Mouse (Mus musculus) layer of hippocampus, adult 9-11 months (tissue): ENCODE measurements at regions not wholly inside any gene's neighbourhood (a gene's known extent, or its start where the extent isn't known, plus 50 kb on each side); places are given as distances from the start of the nearest gene placed in this dataset.
A peak's percentile ranks its signal among the peaks of the same experiment; 100 is the strongest.

Experiments used
- DNase-seq: peaks from one replicate; pipeline ENCODE4 v3.0.0; 2022

GRCm38 (mm10) chr3:147966827-147967226 is 1023.5 kb downstream of the Adgrl2 start:
- no peak for DNase-seq

GRCm38 (mm10) chr3:147966379-147966778 is 1024.0 kb downstream of the Adgrl2 start:
- DNase-seq, result no peak

- no peak for DNase-seq
These were observed 1026.5 kb downstream of the Adgrl2 start for GRCm38 (mm10) chr3:147963698-147964476.

- no peak for DNase-seq
These were observed 1042.2 kb downstream of the Adgrl2 start for GRCm38 (mm10) chr3:147948041-147948592.

DNA sequence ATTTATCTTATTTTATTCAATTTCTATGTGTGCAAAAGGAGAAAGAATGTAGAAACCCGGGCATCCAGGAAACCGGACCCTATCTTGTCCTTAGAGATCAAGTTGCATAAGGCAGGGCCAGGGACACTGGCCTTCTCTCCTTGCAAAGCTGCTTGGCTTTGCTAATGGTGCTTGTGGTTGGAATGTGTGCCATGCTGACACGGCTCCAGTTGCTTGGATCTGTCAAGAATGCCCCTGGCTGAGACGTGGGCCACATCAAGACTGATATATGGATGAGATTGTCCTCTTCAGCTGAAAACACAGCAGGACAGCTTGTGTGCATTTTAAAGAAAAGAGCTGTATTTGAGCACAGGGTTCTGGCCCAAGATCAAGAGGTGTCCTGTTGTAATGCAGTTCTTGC is 1047.0 kb downstream of the Adgrl2 start:
- DNase-seq, result no peak

- peak; percentile 7 for DNase-seq
These were observed 1059.5 kb downstream of the Adgrl2 start for GRCm38 (mm10) chr3:147930811-147931251.

DNA sequence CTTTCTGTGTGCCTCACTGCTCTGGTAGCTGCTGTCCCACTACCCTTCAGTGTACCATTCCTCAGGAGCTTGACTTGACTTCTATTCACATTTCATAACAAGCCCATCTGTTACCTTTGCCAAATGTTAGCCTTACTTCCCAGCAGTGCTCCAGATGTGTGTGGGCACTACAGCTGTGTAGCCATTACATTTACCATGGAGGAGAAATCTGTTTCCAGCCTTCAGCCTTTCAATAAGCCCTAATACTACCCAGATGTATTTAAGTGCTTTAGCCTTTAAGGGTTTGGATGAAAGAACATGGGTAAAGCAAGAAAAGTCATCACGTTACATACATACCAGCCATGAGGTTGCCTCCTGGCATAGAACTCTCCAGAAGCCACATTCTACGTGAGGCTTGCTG is 1068.0 kb downstream of the Ttll7 start:
- no peak for DNase-seq

GRCm38 (mm10) chr3:147919701-147920100 is 1067.5 kb downstream of the Ttll7 start:
- no peak for DNase-seq

- no peak for DNase-seq
These were observed 1067.0 kb downstream of the Ttll7 start for GRCm38 (mm10) chr3:147919146-147919545.

DNA sequence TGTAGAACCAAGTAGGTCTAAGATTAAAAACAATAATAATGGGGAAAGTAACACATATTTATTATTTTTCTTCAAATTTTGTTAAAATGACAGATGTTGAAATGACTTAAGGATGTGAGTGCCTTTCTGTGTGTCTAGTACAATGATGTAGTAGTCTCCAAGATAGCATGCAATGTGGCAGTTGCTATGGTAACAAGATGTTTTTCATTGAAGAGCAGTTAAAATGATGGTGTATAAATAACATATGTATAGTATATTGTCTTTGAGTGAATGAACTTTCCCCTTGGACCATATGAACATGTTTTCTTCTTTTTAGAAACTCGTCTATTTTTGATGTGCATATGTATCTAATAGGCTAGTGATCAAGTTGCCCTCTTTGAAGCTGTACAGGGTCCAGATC is 1044.6 kb downstream of the Ttll7 start:
- no peak for DNase-seq

GRCm38 (mm10) chr3:147891682-147892081 is 1039.5 kb downstream of the Ttll7 start:
- no peak for DNase-seq

DNA sequence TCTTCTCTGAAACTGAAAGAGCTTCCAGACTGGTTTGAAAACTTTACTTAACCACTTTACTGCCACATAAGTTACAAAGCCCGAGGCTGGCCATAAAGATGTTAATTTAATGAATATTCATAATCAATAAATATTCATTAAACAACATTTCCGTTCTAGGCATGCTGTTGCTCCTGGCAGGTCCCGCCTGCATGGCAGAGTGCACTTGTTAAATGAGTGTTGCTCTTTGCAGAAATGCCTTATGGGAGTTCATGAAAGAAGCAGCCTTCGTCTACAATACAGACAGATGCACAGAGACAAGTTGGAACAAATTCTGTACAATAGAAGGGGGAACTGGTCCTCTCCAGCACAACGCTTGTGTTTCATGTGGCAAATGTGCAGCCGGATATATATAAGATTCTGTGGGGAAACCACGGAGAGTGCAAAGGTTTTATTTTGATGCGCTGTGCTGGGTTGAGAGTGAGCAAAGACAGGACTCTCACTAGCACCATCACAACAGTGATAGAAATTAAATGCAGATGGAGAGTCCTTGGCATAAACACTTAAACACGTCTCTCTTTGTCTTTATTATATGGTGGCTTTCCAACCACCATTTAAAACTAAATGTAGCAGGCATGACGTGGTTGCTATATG is 1034.2 kb downstream of the Ttll7 start:
- DNase-seq, result no peak

DNA sequence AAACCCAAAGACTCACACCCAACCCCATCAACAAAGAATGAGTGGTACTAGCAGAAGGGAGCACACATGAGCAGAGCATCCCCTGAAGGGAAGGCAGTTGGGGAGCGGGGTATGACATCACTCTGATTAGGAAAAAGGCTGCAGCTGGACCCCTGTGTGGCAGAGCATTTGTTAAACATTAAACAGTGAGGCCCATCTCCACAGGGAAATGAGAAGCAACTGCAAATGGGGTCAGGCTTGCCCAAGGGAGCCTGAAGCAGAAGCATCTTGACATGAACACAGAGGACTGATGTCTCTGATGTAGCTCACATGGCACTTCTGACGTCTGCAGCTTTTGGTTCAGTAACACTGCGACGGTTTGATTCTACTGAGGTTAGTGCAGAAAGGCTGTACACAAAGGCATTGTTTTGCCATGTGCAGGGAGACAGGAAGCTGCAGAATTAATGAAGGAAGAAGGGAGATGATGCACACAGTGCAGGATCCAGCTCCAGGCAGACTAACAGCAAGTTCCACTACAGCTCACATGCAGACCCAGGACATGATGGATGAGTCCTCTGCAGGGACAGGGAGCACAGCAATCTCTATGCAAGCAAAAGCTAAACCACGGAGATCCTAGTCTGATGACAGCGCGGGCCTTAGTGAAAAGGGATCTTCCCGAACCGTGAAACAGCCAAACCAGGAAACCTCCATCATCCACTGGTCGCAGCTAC is 1030.9 kb downstream of the Ttll7 start:
- no peak for DNase-seq

- DNase-seq, result no peak
These were observed 1026.5 kb downstream of the Ttll7 start for GRCm38 (mm10) chr3:147878690-147879089.

- DNase-seq, result no peak
These were observed 1016.1 kb downstream of the Ttll7 start for GRCm38 (mm10) chr3:147868281-147868680.

- DNase-seq, result no peak
These were observed 1001.2 kb downstream of the Ttll7 start for GRCm38 (mm10) chr3:147853346-147853745.

DNA sequence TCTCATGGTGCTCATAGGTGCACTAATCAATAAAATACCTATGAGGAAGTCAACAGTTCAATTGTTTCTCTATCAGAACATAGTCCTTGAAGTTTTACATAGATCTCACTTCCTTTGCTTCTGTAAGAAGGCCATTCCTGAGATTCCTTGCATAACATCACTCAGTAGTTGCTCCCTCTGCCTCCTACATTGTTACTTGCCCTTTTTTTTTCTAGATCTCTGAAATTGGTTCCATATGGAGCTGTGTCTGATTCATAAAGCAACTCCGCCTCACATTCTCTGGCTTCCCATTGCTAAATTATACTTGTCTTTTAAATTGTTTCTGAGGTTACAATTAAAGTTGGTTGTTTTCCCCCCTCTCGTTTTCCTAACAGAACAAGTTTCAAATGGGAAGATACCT is 1000.7 kb downstream of the Ttll7 start:
- DNase-seq, result no peak

DNA sequence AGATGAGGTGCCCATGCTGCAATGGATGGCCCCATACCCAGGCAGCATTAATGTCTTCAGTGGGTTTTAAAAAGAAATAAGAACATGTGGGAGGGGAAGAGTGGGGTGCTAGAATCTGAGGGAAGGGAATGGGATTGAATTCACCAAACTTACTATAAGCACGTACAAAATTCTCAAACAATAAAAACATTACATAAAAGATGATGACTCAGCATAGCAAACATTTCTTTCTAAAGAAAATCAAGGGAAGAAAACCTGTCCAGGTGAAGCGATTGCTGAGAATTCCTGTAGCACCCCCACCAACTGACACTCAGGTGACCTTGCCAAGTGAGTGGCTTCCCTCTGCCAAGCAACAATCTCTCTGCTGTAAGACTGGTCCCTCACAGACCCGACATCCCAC is 989.2 kb downstream of the Ttll7 start:
- no peak for DNase-seq

- no peak for DNase-seq
These were observed 986.6 kb downstream of the Ttll7 start for GRCm38 (mm10) chr3:147838816-147839215.

DNA sequence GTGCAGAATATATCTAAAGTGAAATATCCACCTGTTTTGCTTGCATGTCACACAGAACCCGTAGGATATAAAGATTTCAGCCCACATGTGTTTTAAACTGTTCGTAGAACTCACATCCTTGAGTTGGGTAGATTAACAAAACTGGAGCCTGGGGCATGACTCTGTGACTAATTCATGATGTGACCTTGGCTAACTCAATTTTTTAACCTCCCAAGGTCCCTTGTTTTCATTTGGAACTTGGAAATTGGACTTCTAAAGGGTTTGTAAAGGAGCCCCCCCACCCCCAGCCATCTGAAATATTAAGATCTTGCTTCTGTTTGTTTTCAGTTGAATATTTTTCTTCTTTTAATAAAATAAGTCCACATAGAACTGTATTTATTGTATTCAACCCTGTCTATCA is 983.5 kb downstream of the Ttll7 start:
- no peak for DNase-seq

- no peak for DNase-seq
These were observed 973.2 kb downstream of the Ttll7 start for GRCm38 (mm10) chr3:147825337-147825736.

- DNase-seq, result no peak
These were observed 972.3 kb downstream of the Ttll7 start for GRCm38 (mm10) chr3:147824451-147824850.

DNA sequence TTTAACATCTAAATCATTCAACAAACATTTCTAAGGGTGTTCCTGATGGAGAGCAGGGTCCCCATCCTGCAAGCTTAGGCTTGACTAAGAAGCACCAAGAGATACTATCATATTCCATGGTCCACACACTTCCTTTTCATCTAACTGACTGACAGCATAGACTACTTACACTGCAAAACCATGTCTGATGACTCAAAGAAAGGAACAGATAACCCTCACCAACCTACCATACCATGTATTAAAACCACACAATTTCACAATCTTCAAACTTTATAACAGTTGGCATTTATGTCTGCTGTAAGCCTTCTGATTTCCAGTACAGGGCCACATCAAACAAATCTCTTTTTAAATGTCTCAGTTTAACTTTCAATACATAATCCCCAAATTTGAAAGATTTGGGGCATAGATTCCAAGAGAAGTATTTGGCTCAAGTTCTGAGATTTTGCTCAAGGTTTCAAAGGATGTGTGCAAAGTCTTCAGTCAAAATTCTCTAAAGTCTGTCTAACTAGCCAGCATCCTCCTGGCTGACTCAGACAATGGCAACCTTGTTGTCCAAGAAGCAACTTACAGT is 962.0 kb downstream of the Ttll7 start:
- no peak for DNase-seq
